Mouse (Mus musculus): Measurements from ENCODE around the gene Slco2a1. TPM values are rescaled to one million over a fixed set of nuclear protein-coding genes. Genes with fewer than 3 reads are reported as not detected.
A peak's percentile ranks its signal among the peaks of the same experiment; 100 is the strongest.

The Slco2a1 gene
- polyA plus RNA-seq (2016; fragmentation: Nextera tagmentation; extraction: Ambion mirVana) = 0.69 and 1.2 TPM in 2 replicates

DNA sequence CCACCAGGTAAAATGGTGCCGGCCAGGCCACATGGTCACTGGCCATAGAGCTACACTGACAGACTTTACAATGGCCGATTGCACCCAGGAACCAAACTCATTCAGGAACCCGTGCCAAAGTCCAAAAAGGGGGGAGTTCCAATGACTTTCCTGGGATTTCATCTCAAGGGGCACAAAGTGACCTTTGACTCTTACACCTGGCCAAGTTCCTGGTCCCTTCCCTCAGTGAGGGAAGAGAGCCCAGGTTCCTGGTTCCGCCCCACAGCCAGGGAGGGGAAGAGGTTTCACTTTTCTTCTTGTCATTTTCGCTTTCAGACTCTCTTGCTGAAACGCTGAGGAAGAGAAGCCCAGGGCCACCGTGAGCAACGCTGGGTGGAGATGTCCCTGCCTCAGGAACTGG, at the start of gene Slco2a1:
TSS of gene Slco2a1 (plus strand) at position 251 of the 400 bp plus-strand sequence.
- Histone ChIP-seq H3K27me3 (replicated peaks; ENCODE audit: low read depth, poor library complexity, severe bottlenecking) (0 out of 2 replicates have a peak, but pooled peaks cover 3% of the 10 kb centered on the region), H3K36me3 (replicated peaks) (no peaks in the 10 kb centered on the region), H3K4me1 (peaks cover 70% of the 10 kb centered on the region), H3K4me3 (no peak within 1 kb of the TSS), H3K9me3 (no peaks in the 10 kb centered on the region), H3K27ac (replicated peaks) (peak within 1 kb of the TSS; percentile 44; the same call in 1 of the 2 replicates)
- DNase-seq (ENCODE audit: low spot score) = no peak
- 87% methylated on average over 8 of the region's 8 CpGs for WGBS

DNA sequence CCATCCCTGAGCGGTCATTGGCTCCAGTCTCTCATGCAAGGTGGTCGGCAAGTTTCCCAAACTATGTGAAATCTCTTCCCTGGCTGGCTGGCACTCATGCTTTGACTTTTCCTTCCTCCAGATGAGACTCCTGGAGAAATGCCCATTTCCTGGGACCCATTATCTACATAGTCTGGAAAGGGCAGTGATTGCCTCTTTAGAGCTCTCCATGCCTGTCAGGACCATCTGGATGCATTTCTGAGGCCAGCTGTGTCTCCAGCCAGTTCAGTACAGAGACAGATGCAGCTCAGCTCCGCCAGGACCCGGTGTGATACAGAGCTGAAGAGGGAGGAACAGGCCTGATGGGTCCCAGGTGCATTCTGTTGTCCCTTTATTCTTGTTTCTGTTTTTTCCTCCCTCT, 46.3 kb upstream of the Slco2a1 start:
- Histone ChIP-seq H3K4me3 (no peak overlapping the region), H3K27ac (replicated peaks) (no peak overlapping the region), H3K36me3 (replicated peaks) (no peaks in the 10 kb centered on the region; the same call in 1 of the 2 replicates), H3K4me1 (peaks cover 14% of the 10 kb centered on the region), H3K9me3 (no peaks in the 10 kb centered on the region), H3K27me3 (replicated peaks; ENCODE audit: low read depth, poor library complexity, severe bottlenecking) (no peaks in the 10 kb centered on the region)
- WGBS = 70% methylated on average over 4 of the region's 4 CpGs
- no peak for DNase-seq (ENCODE audit: low spot score)

DNA sequence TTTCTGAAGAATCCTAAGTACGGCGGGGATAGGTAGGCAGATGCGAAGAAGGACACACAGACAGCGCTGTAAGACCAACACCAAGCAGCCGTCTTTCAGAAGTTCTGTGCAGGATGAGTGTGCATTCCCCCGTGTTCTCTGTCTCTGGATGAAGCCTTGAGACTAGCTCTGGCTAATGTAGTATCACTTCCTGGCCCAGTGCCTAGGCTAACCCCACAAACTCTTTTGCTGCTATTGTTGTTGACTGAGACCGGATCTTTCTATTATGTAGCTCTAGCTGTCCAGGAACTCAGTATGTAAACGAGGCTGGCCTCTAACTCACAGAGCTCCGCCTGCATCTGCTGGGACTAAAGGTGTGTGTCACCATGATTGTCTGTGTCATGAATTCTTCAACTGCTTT, 43.6 kb upstream of the Slco2a1 start:
- H3K4me3 ChIP-seq = no peak overlapping the region
- H3K4me1 ChIP-seq = peaks cover 14% of the 10 kb centered on the region
- no peaks in the 10 kb centered on the region for H3K9me3 ChIP-seq
- H3K36me3 ChIP-seq (replicated peaks) = no peaks in the 10 kb centered on the region; the same call in 1 of the 2 replicates
- WGBS = 93% methylated on average over 9 of the region's 9 CpGs
- no peak overlapping the region for H3K27ac ChIP-seq (replicated peaks)
- DNase-seq (ENCODE audit: low spot score) = no peak
- no peaks in the 10 kb centered on the region for H3K27me3 ChIP-seq (replicated peaks; ENCODE audit: low read depth, poor library complexity, severe bottlenecking)

DNA sequence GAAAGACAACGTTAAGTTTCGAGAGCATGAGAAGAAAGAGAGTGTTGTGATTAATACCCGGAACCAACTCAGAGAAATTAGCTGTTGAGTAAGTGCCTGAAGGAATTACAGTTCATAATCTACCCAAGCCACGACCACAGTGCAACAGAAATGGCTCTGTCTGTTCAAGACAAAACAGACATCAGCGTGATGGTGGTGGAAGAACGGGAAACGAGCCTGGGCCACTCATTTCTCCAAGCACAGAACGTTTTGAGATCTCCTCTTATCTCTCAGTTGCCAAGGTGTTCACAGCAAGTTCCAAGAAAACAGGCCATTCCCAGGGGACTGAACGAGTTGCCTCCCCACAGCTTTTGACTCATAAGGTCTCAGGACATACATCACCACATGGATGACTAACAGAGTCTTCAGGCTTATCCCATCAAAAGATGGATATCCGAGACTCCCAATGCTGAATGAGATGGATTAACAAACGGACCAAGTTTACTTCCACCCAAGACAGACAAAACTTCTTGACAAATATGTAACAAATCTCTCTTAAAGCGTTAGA, 42.0 kb upstream of the Slco2a1 start:
- H3K27me3 ChIP-seq (replicated peaks; ENCODE audit: low read depth, poor library complexity, severe bottlenecking) = no peaks in the 10 kb centered on the region
- H3K4me1 ChIP-seq = peaks cover 12% of the 10 kb centered on the region
- no peak overlapping the region for H3K27ac ChIP-seq (replicated peaks)
- DNase-seq (ENCODE audit: low spot score) = no peak
- 76% methylated on average over 12 of the region's 12 CpGs for WGBS
- no peaks in the 10 kb centered on the region for H3K9me3 ChIP-seq
- H3K36me3 ChIP-seq (replicated peaks) = no peaks in the 10 kb centered on the region; the same call in 1 of the 2 replicates
- H3K4me3 ChIP-seq = no peak overlapping the region

DNA sequence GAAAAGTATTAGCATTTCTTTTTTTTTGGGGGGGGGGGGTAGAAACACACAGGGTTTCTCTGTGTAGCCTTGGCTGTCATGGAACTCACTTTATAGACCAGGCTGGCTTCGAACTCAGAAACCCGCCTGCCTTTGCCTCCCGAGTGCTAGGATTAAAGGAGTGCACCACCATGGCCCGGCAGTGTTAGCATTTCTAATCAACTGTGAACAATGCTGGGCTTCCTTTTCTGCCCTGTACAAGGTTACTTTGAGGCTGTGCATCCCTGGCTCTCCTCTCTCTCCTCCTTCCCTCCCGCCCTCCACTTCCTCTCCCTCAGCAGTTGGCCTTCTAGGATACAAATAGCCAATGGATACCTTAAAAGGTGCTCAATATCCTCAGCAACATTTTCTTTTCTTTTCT, 39.8 kb upstream of the Slco2a1 start:
- Histone ChIP-seq H3K27me3 (replicated peaks; ENCODE audit: low read depth, poor library complexity, severe bottlenecking) (no peaks in the 10 kb centered on the region), H3K9me3 (no peaks in the 10 kb centered on the region), H3K27ac (replicated peaks) (no peak overlapping the region), H3K4me1 (no peaks in the 10 kb centered on the region), H3K4me3 (no peak overlapping the region), H3K36me3 (replicated peaks) (no peaks in the 10 kb centered on the region)
- no peak for DNase-seq (ENCODE audit: low spot score)
- 73% methylated on average over 5 of the region's 5 CpGs for WGBS

DNA sequence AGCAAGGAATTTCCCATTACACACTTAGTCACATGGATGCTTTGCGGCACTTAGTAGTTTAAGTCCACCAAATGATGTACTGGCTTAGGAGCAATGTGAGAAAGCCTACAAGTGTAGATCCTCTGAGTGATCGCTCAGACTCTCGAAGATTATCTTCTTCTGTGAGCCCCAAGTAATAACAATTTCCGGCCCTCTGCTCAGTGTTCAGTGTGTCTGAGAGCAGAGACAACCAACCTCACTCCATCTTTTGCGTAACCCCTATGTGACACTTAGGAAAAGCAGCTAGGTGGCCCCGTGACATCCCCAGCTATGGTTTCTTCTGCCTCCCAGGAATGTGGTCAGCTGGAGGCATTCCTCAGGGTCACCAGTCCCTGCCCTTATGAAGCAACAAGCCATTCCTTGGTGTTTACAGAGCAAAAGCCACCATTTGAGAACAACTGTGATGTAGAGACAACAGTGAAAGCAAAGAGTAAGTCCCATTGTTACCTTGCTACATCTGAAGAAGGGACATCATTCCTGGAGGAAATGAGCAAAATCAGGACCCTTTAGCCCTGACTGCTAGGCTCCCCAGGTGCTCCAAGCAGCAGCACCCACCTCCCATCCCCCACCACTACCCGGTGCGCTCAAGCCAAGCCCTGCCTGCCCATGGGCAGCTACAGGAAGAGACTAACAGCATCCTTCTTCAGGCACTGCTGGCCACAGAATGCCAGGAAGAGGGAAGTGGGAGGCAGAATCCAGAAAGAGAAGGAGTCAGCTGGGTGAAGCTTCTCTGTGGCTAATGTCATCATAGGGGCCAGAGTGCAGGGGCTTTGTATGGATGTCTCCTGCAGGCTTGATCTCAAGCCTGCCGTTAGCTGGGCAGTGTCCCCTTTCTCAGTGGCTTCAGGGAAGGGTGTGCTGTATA, 37.2 kb upstream of the Slco2a1 start:
- Histone ChIP-seq H3K36me3 (replicated peaks) (no peaks in the 10 kb centered on the region), H3K9me3 (no peaks in the 10 kb centered on the region), H3K4me3 (no peak overlapping the region), H3K27me3 (replicated peaks; ENCODE audit: low read depth, poor library complexity, severe bottlenecking) (no peaks in the 10 kb centered on the region), H3K4me1 (no peaks in the 10 kb centered on the region), H3K27ac (replicated peaks) (no peak overlapping the region)
- WGBS = 90% methylated on average over 9 of the region's 9 CpGs
- no peak for DNase-seq (ENCODE audit: low spot score)

DNA sequence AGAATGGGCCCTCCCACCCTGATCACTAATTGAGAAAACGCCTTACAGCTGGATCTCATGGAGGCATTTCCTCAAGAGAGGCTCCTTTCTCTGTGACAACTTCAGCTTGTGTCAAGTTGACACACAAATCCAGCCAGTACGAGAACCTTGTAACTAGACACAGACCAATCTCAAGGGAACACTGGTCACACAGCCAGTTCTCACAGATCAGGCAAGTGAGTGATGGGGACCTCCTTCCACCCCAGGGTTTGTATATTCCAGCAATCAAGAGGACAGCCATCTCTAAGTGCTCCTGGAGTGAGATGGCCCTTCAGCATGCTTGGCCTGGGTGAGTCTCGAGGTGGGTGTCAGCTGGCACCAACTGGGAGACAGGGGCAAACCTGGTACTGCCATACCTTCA, 32.6 kb upstream of the Slco2a1 start:
- peaks cover 7% of the 10 kb centered on the region for H3K4me1 ChIP-seq
- H3K4me3 ChIP-seq = no peak overlapping the region
- no peak overlapping the region for H3K27ac ChIP-seq (replicated peaks)
- no peaks in the 10 kb centered on the region for H3K36me3 ChIP-seq (replicated peaks)
- WGBS = 73% methylated on average over 3 of the region's 3 CpGs
- H3K27me3 ChIP-seq (replicated peaks; ENCODE audit: low read depth, poor library complexity, severe bottlenecking) = no peaks in the 10 kb centered on the region; the same call in 1 of the 2 replicates
- H3K9me3 ChIP-seq = no peaks in the 10 kb centered on the region
- DNase-seq (ENCODE audit: low spot score) = no peak

DNA sequence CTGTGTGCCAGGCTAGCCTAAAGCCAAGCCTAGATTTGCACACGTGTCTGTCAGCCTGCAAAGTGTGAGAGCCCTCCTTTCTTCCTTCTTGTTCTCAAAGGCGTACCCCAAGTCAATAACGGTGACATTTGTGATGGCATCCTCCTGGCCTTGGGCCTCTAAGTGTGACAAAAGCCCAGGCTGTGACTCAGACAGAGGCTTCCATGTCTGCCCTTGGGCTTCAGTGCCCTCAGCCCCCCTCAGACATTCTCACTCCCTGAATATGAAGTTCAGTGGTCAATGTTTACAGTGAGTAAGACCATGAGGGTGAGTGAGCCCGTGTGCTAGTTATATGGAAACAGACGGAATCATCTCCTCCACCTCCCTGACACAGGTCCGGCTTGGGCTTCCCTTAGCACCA, 29.8 kb upstream of the Slco2a1 start:
- 78% methylated on average over 6 of the region's 6 CpGs for WGBS
- Histone ChIP-seq H3K4me1 (peaks cover 30% of the 10 kb centered on the region), H3K9me3 (no peaks in the 10 kb centered on the region), H3K27me3 (replicated peaks; ENCODE audit: low read depth, poor library complexity, severe bottlenecking) (no peaks in the 10 kb centered on the region; the same call in 1 of the 2 replicates), H3K36me3 (replicated peaks) (no peaks in the 10 kb centered on the region), H3K27ac (replicated peaks) (no peak overlapping the region), H3K4me3 (no peak overlapping the region)
- no peak for DNase-seq (ENCODE audit: low spot score)

DNA sequence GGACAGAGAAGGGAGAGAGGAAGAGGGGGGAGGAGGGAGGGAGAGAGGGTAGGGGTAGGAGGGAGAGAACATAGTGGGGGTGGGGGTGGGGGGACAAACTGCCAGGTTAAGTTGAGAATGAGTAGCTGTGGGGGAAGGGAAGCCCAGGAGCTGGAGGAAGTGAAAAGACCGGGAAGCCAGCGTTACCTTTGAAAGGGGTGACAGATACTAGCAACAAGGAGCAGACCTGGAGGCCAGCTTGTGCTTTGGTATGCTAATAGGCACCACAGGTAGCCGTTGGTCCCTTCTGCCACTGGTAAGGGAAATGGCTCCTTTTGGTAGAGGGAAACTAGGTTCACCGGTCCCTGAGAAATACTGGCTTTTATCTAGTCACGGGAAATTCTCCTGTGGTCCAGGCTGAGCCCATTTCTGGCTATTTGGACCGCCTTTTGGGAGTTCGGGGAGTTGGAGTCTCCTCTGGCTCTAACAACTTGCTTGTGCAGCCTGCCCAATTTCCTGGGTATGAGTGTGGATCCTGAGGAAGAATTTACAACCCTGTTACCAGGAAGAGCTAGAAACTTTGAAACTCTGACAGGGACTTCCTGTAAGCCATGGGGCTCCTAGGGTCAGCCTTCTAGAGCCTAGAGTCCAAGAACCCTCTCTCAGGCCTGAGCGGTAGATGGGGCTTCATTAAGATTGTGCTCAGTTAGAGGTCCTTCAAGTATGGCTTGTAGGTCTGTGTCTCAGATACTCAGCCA, 27.0 kb upstream of the Slco2a1 start:
- 19% methylated on average over 8 of the region's 8 CpGs for WGBS
- H3K36me3 ChIP-seq (replicated peaks) = no peaks in the 10 kb centered on the region
- no peaks in the 10 kb centered on the region; the same call in 1 of the 2 replicates for H3K27me3 ChIP-seq (replicated peaks; ENCODE audit: low read depth, poor library complexity, severe bottlenecking)
- peaks cover 34% of the 10 kb centered on the region for H3K4me1 ChIP-seq
- no peaks in the 10 kb centered on the region for H3K9me3 ChIP-seq
- DNase-seq (ENCODE audit: low spot score) = no peak
- H3K27ac ChIP-seq (replicated peaks) = peak overlapping the region; percentile 21
- no peak overlapping the region for H3K4me3 ChIP-seq

DNA sequence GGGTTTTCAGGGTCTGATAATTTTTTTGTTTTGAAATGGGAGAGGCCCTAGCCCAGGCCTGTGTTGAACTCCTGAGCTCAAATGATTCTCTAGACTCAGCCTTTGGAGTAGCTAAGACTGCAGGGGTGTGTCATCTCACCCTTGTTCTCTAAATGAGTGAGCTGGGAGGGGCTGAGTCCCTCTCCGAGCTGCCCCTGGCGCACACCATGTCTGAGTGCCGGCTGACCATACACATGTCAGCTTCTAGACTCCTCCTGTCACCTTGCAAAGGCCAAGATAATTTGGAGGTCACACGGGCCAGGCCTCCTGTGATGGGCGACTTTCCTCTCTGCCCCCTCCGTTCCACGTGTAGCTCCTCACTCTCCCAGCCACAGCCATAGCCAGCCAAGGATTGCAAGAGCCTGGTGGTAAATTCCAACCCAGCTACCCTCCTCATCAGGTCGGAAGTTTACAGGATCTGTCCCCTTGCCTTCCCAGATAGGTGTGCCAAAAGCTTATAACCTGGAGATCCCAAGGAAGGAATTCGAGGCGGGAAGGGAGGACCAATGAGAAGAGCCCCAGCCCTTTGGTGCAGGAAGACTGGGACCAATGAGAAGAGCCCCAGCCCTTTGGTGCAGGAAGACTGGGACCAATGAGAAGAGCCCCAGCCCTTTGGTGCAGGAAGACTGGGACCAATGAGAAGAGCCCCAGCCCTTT, 26.3 kb upstream of the Slco2a1 start:
- no peaks in the 10 kb centered on the region for H3K36me3 ChIP-seq (replicated peaks)
- H3K4me1 ChIP-seq = peaks cover 34% of the 10 kb centered on the region
- no peak overlapping the region for H3K4me3 ChIP-seq
- no peak for DNase-seq (ENCODE audit: low spot score)
- H3K27ac ChIP-seq (replicated peaks) = peak overlapping the region; percentile 21
- no peaks in the 10 kb centered on the region for H3K9me3 ChIP-seq
- WGBS = 66% methylated on average over 10 of the region's 10 CpGs
- H3K27me3 ChIP-seq (replicated peaks; ENCODE audit: low read depth, poor library complexity, severe bottlenecking) = no peaks in the 10 kb centered on the region; the same call in 1 of the 2 replicates

DNA sequence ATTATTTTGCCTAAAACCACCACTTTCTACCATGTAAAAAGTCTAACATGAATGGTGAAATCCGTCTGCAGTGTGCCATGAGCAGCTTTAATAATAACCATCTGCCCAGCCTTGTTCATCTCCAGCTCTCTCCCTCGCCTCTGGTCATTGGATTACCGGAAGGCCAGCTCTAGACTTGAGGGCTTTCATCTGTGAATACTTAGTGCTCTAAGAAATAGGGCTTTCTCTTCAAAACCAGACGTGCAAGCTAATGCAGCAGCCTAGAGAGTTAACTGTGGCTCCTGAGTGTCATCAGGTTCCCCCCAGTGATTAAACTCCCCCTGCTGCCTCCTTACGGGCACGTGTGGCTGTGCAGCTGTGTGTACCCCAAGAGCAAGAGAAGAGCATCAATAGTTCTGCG, 25.2 kb upstream of the Slco2a1 start:
- no peaks in the 10 kb centered on the region; the same call in 1 of the 2 replicates for H3K27me3 ChIP-seq (replicated peaks; ENCODE audit: low read depth, poor library complexity, severe bottlenecking)
- DNase-seq (ENCODE audit: low spot score) = peak; percentile 58
- 49% methylated on average over 7 of the region's 7 CpGs for WGBS
- 0 out of 2 replicates have a peak overlapping the region, but pooled peaks have one; percentile 48 for H3K27ac ChIP-seq (replicated peaks)
- peaks cover 34% of the 10 kb centered on the region for H3K4me1 ChIP-seq
- H3K36me3 ChIP-seq (replicated peaks) = no peaks in the 10 kb centered on the region
- H3K9me3 ChIP-seq = 0 out of 2 replicates have a peak, but pooled peaks cover 3% of the 10 kb centered on the region
- no peak overlapping the region for H3K4me3 ChIP-seq

DNA sequence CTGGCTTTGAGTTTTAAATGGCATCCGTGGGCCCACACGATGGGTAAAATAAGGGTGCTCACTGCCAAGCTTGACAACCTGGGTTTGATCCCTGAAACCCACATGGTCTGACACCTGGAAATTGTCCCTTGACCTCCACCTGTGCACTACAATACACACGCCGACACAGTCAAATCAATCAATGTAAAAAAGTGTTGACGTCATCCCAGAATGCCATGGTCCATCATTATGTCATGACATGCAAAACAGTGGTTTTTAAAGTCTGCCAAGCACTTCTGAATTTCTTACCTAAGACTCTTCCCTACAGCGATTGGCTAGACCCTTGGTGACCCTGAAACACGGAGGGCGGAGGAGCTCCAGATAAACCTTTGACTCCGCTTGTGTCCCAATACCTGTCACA, 23.9 kb upstream of the Slco2a1 start:
- H3K4me3 ChIP-seq = no peak overlapping the region
- H3K36me3 ChIP-seq (replicated peaks) = no peaks in the 10 kb centered on the region
- H3K27me3 ChIP-seq (replicated peaks; ENCODE audit: low read depth, poor library complexity, severe bottlenecking) = no peaks in the 10 kb centered on the region; the same call in 1 of the 2 replicates
- DNase-seq (ENCODE audit: low spot score) = no peak
- WGBS = 87% methylated on average over 9 of the region's 9 CpGs
- 0 out of 2 replicates have a peak, but pooled peaks cover 3% of the 10 kb centered on the region for H3K9me3 ChIP-seq
- H3K27ac ChIP-seq (replicated peaks) = no peak overlapping the region
- peaks cover 34% of the 10 kb centered on the region for H3K4me1 ChIP-seq

Data from embryonic facial prominence, embryonic 10.5 days (tissue).